Mouse (Mus musculus): ENCODE measurements around the gene Tspan17.

GRCm38 (mm10) chr13:54758756-54759470, 30.3 kb upstream of the Tspan17 start:
- TF ChIP-seq HCFC1 (IDR thresholded peaks at IDR 0.05; ENCODE audit: borderline replicate concordance, insufficient read depth, low read length) (no peak), CHD2 (IDR thresholded peaks at IDR 0.05; ENCODE audit: low read depth, low read length) (no peak), ZC3H11A (IDR thresholded peaks at IDR 0.05; ENCODE audit: borderline replicate concordance, low read depth, low read length) (no peak), MAFK (IDR thresholded peaks at IDR 0.05; ENCODE audit: insufficient read depth, low read depth, low read length) (no peak)

Measured in ES-E14 (cell line).